Mouse (Mus musculus) ES-Bruce4 (cell line): ENCODE measurements around the gene Nle1. TPM values are rescaled to one million over a fixed set of nuclear protein-coding genes. Genes with fewer than 3 reads are reported as not detected.

Source experiments
- H3K27ac ChIP-seq: 2 replicates; pipeline ENCODE4 v1.5.1; 2012; ENCODE audit warnings: low read length, inconsistent platforms; ENCODE audit not compliant: insufficient read depth
- H3K27me3 ChIP-seq: 2 replicates; pipeline ENCODE4 v1.6.1; 2012; ENCODE audit warnings: mild to moderate bottlenecking, low read length, inconsistent platforms; ENCODE audit not compliant: control insufficient read depth, poor library complexity, insufficient read depth, severe bottlenecking
- H3K36me3 ChIP-seq: 2 replicates; pipeline ENCODE4 v1.6.1; 2012; ENCODE audit warnings: inconsistent platforms, mild to moderate bottlenecking, low read length, moderate library complexity; ENCODE audit not compliant: control insufficient read depth, poor library complexity, insufficient read depth, severe bottlenecking
- H3K4me1 ChIP-seq: one replicate; pipeline ENCODE4 v1.8.1; 2011; ENCODE audit warnings: low read length; ENCODE audit not compliant: control insufficient read depth, insufficient read depth
- H3K4me3 ChIP-seq: 2 replicates; pipeline ENCODE4 v1.5.1; 2011; ENCODE audit warnings: low read depth, mild to moderate bottlenecking, low read length
- H3K9ac ChIP-seq: 2 replicates; pipeline ENCODE4 v1.6.1; 2012; ENCODE audit warnings: low read depth, mild to moderate bottlenecking, inconsistent platforms; ENCODE audit not compliant: poor library complexity, severe bottlenecking
- H3K9me3 ChIP-seq: replicated peaks from 2 replicates; pipeline ENCODE4 v1.6.1; 2012; ENCODE audit warnings: mild to moderate bottlenecking, low read length, inconsistent platforms; ENCODE audit not compliant: control insufficient read depth, poor library complexity, insufficient read depth, severe bottlenecking
- CTCF ChIP-seq: IDR thresholded peaks from one replicate; pipeline ENCODE4 v1.8.1; 2011; ENCODE audit warnings: low read depth, low read length
- EP300 ChIP-seq: IDR thresholded peaks from 2 replicates; pipeline ENCODE4 v1.6.1; 2011; ENCODE audit warnings: low read depth, low read length; ENCODE audit not compliant: insufficient read depth
- POLR2A ChIP-seq: IDR thresholded peaks from one replicate; pipeline ENCODE4 v1.8.1; 2011; ENCODE audit warnings: low read length; ENCODE audit not compliant: insufficient read depth
- polyA plus RNA-seq: library from polyadenylated mRNA; stranded (reverse); fragments of >200 nt; gene quantifications from 2 replicates; pipeline ENCODE4 v1.2.4, GENCODE M21; 2011; ENCODE audit warnings: low read depth; ENCODE audit not compliant: missing spikeins, insufficient read depth, insufficient read length

The Nle1 gene
- 32.3 and 40.9 TPM in 2 replicates for polyA plus RNA-seq

DNA sequence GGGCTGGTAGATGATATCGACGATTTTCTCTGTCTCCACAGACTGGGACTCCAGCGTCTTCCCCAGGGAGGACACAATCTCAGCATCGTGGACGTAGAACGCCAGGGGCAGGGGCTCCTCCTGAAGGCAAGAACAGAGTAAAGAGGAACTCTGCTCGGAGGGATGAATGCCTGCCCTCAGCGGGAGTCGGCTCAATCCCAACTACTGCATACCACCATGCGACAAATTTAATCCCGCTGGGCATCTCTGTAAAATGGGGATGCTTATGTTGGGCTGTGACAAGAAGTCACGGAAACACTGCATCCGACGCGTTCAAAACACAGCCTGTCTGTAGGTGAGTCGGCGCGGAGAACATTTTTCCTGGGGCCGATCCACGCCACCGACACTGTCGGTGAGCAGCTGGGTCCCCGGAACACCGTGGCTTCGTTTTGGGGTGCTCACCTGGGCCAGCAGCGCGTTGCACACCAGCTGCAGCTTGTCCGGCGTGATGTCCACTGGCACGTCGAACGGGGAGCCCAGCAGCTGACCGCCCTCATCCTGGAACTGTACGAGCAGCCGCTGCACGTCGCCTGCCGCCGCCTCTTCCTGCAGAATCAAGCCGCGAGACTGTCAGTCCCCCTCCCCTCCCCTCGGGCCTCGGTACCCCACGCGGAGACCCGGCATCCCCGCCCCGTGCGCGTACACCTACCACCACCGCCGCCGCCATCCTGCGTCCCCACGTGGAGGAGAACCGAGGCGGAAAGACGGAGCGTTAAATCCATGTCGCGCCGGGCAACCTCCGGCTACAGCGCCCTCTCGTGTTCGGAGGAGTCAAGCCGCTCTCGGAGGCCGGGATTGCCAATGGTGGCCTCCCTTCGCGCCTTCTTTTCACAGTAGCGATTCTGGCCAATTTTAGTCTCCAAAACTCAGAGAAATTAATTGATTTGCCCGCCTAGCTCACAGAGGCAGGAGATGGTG is at the start of gene Nle1:
TSS of gene Nle1 (minus strand) at position 761 of the 957 bp plus-strand sequence.
- Histone ChIP-seq H3K9ac (peak within 1 kb of the TSS; percentile 79), H3K27me3 (no peaks in the 10 kb centered on the region), H3K4me3 (peak within 1 kb of the TSS; percentile 92), H3K4me1 (peaks cover 7% of the 10 kb centered on the region), H3K36me3 (peaks cover 24% of the 10 kb centered on the region), H3K27ac (no peak within 1 kb of the TSS), H3K9me3 (no peaks in the 10 kb centered on the region)
- TF ChIP-seq EP300 (no peak), CTCF (peak; percentile 86), POLR2A (peak; percentile 28)

DNA sequence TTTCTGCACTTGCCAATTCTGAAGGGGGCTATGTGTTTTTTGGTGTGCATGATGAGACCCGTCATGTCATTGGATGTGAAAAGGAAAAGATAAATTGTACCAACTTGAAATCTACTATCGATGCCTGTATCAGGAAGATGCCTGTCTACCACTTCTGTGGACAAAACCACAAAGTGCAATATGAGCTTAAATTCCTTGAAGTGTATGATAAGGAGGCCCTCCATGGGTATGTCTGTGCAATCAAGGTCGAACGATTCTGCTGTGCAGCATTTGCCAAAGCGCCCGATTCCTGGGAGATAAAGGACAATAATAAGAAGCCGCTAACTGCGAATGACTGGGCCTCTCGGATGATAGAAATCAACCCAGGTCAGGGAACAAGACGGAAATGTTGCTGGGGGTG is 48.7 kb upstream of the Nle1 start:
- no peak overlapping the region for H3K4me3 ChIP-seq
- no peaks in the 10 kb centered on the region for H3K9me3 ChIP-seq
- no peak overlapping the region for H3K9ac ChIP-seq
- no peak overlapping the region for H3K27ac ChIP-seq
- TF ChIP-seq EP300 (no peak), CTCF (no peak), POLR2A (no peak)
- no peaks in the 10 kb centered on the region for H3K4me1 ChIP-seq
- no peaks in the 10 kb centered on the region for H3K36me3 ChIP-seq
- 0 out of 2 replicates have a peak, but pooled peaks cover 3% of the 10 kb centered on the region for H3K27me3 ChIP-seq

DNA sequence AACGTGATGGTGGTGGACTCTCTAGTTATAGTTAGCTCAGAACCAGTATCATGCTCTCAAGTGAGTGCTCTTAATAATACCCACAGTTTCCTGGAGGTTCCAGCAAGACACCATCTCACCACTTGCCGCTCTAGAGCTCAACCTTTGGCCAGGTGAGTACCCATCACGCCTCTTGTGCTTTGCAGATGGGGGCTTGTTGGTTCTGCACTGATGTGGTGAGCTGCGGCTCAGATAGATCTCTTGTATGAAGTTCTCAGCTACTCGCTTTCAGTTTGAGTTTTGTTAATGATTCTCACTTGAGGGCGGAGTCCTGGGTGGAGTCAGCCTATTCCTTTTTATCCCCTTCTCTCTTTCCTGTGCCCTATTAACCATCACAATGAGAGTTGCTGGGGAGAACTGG is 46.4 kb upstream of the Nle1 start:
- no peak overlapping the region for H3K9ac ChIP-seq
- H3K4me1 ChIP-seq = no peaks in the 10 kb centered on the region
- no peak for TF ChIP-seq CTCF
- no peak for TF ChIP-seq POLR2A
- TF ChIP-seq EP300 = no peak
- no peaks in the 10 kb centered on the region for H3K9me3 ChIP-seq
- H3K4me3 ChIP-seq = no peak overlapping the region
- no peak overlapping the region for H3K27ac ChIP-seq
- H3K27me3 ChIP-seq = peaks cover 4% of the 10 kb centered on the region; the same call in 1 of the 2 replicates
- H3K36me3 ChIP-seq = no peaks in the 10 kb centered on the region

DNA sequence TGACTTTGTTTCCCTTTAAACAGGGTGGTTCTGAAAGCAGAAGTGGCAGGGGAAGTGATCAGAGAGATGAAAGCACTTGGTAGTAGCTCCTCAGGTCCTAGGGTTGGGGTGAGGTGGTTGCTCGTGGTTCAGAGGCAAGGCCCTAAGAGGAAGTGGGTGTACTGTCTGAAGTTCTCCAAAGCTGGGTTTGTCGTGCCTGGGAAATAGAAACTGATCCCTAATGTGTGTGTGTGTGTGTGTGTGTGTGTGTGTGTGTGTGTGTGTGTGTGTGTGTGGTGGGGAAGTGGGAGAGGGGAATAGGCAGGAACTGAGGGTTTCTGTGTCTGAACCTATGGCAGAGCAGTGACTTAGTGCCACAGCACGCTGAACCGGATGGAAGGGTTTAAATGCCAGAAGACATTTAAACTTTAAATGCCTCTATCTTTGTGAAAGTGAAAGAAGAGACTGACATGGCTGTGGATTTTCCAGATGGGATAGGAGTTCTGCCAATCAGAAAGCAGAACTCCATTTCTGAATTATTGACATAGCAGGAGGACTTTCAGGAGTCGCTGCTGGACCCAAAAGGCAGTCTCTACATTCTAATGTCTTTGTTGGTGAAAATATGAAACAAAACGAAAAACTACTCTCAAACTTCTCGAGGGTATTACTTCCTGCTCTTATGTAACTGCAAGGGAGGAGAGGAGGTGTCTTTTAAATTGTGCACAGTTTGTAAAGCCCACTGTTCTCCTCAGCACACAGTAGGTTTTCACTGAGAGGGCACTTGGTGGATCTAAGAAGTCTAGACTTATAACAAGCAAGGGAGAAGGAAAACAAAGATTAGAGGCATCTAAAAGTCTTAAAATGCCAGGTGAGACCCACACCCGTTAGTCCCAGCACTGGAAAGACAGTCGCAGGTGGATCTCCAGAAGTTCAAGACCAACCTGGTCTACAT is 44.7 kb upstream of the Nle1 start:
- Histone ChIP-seq H3K4me3 (no peak overlapping the region), H3K36me3 (no peaks in the 10 kb centered on the region), H3K9me3 (no peaks in the 10 kb centered on the region), H3K27ac (no peak overlapping the region), H3K9ac (no peak overlapping the region), H3K27me3 (peaks cover 4% of the 10 kb centered on the region; the same call in 1 of the 2 replicates), H3K4me1 (peaks cover 2% of the 10 kb centered on the region)
- TF ChIP-seq POLR2A (no peak), CTCF (no peak), EP300 (no peak)

DNA sequence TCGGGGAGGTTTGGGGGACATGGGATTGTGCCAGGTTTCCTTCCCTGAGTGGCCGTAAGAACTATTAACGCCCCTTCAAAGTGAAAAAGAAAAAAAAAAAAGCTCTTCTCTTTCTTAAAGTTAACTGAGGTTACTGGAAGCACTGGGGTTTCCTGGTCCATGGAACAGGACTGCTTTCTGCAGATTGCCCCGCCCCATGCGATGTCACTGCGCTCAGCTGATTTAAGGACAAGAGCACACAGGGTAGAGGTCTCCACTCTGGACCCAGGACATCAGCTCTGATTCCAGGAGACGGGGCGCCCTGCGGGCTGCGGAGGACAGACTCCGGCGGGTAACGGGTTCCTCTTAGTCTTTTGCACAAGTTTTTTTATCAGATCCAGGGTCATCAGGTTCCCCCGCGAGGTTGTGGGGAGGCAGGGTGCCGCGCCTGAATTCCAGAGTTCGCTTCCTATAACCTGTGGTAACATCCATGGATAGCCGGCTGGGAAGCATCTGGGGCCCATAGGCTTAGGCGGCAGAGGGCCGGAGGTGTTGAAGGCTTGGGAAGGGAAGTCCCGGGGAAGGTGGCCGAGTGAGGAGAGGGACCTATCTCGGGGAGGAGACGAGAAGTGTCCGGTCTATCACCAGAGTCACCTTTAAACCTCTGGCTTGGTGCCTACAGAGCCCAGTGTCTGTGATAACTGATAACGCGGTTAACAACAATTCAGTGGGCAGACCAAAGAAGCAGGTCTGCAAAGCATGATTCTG is 43.8 kb upstream of the Nle1 start:
- peaks cover 2% of the 10 kb centered on the region for H3K4me1 ChIP-seq
- H3K36me3 ChIP-seq = no peaks in the 10 kb centered on the region
- H3K9me3 ChIP-seq = no peaks in the 10 kb centered on the region
- peaks cover 4% of the 10 kb centered on the region; the same call in 1 of the 2 replicates for H3K27me3 ChIP-seq
- H3K4me3 ChIP-seq = peak overlapping the region; percentile 30
- TF ChIP-seq CTCF = no peak
- no peak for TF ChIP-seq POLR2A
- no peak for TF ChIP-seq EP300
- no peak overlapping the region for H3K9ac ChIP-seq
- no peak overlapping the region for H3K27ac ChIP-seq
